Mouse (Mus musculus) ovary, postnatal 36 days (tissue): ENCODE results near the gene Clmp.
"Not testable (repeated sequence)": the region's sequence is repeated elsewhere in the genome, so short reads cannot be mapped to it uniquely, and the experiment has no call there.

Experiments
- DNase-seq: peaks from one replicate; pipeline ENCODE4 v3.0.0; 2022; ENCODE audit warnings: low spot score, mixed read lengths

Gene Clmp

GRCm38 (mm10) chr9:40776459-40777248 lies 90.9 kb downstream of the Clmp start:
- DNase-seq: no peak

- DNase-seq: no peak
These were observed 94.3 kb downstream of the Clmp start for GRCm38 (mm10) chr9:40780111-40780510.

DNA sequence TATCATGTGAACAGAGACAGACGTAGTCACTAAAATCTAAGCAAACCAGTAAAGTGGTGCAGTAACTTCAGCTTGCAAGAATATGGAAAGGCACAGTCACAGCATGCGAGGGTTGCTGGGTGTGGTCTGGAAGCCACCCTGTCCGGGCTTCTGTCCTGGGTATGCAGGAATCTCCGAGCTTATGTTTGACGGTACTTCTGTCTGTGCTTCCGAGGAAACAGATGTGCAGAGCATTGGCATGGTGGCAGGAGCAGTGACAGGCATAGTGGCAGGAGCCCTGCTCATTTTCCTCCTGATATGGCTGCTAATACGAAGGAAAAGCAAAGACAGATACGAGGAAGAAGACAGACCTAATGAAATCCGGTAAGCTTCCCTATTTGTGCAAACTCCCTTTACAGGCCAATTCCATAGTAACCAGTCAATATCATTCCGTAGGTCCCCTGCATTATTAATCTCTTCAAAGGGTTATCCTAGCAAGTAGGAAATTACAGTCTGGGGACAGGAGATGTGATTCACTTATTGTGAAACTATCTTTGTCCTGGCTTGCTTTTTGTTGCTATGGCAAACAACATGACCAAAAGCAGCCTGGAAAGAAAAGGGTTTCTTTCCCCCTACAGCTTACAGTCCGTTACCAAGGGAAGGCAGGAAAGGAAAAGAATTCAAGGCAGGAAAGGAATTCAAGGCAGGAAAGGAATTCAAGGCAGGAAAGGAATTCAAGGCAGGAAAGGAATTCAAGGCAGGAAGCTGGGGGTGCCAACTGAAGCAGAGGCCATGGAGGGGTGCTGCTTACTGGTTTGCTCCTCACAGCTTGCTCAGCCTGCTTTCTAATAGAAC lies 95.3 kb downstream of the Clmp start:
- no peak for DNase-seq

DNA sequence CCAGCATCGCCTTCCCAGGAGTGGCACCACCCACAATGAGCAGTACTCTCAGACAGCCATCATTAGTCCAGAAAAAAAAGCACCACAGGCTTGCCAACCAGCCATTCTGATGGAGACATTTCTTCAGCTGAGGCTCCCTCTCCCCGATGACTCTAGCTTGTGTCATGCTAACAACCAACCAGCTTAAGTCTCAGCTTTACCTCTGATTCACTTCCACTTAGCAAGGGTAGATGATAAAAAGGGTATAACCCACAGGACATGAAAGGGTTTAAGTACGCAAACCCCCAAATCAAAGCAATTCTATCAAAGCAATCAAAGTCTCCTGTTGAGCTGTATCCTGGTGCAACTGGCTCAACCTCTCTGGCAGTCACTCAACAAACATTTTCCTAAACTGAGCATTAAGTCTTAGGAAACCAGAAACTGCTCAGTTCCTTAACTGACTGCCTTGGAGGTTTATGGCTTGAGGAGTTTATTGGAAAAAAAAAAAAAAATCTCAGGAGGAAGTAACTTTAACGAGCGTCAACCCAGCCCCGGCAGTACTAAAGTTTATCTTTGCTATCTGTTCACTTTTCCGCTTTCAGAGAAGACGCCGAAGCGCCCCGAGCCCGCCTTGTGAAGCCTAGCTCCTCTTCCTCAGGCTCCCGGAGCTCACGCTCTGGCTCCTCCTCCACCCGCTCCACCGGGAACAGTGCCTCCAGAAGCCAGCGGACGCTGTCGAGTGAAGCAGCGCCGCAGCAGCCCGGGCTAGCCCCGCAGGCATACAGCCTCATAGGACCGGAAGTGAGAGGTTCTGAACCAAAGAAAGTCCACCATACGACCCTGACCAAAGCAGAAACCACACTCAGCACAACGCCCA lies 96.2 kb downstream of the Clmp start:
- peak; percentile 53 for DNase-seq

DNA sequence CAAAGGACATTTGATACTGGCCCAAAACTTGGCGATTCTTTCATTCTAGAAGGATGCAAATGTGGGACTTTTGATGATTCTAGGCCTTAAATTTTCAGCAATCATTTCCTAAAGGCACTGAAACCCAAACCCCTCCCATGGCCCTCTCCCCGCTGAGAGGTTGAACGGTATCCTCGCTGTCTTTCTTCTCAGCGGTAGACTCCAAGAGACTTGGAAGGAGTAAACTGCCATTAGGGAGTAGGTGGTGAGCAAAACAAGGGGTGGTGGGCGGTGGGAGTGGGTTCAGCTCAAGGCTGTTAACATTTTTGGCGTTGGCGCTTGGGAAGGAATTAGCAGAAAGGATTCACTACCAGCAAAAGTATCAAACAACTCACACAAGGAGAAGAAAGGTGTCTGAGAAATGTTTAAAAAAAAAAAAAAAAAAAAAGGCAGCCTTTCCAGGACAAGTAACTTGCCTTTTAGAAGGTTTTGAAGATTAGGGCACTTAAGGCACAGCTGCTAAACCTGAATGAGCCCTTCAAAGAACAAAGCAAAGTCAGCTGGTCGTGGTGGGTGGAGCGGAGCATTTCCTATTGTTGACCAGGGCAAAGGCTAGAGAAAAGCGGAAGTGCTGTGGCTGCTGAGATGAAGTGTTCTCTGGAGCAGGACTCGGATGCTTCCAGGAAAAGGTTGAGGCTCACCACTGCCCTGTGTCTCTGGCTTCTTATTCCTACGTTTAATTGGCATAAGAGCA lies 98.0 kb downstream of the Clmp start:
- no peak for DNase-seq

- DNase-seq: no peak
These were observed 98.7 kb downstream of the Clmp start for GRCm38 (mm10) chr9:40784374-40784967.

- no peak for DNase-seq
These were observed 99.7 kb downstream of the Clmp start for GRCm38 (mm10) chr9:40785452-40785851.

DNA sequence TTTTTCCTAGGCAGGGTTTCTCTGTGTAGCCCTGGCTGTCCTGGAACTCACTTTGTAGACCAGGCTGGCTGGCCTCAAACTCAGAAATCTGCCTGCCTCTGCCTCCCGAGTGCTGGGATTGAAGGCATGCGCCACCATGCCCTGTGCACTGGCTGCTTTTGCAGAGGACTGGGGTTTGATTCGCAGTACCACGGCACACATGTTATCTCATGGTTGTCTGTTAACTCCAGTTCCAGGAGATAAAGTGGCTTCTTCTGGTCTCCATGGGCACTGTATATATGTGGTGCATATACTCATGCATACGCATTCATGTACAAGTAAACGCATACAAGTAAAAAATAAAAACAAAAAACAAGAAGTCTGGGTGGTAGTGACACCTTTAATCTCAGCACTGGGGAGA lies 101.1 kb downstream of the Clmp start:
- DNase-seq: not testable (repeated sequence)

- DNase-seq: no peak
These were observed 106.3 kb downstream of the Clmp start for GRCm38 (mm10) chr9:40791864-40792633.

DNA sequence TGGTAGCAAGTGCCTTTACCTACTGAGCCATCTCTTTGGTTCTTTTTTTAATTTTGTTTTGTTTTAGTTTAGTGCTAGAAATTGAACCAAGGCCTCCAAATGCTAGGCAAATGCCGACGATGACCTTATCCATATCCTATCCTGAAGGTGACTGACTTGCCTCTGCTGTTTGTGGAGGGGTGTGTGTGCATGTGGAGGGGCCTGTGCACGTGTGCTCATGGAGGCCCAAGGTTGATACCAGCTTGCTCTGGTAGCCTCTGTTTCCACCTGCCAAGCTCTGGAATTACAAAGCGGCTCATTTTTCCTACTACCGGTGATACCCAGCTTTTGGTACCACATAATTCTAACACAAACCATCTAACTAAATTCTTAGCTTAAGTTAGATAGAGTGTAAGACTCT lies 107.8 kb downstream of the Clmp start:
- no peak for DNase-seq

GRCm38 (mm10) chr9:40794251-40794650 lies 108.5 kb downstream of the Clmp start:
- DNase-seq: no peak

GRCm38 (mm10) chr9:40794926-40795325 lies 109.2 kb downstream of the Clmp start:
- DNase-seq: no peak

- DNase-seq: no peak
These were observed 109.8 kb downstream of the Clmp start for GRCm38 (mm10) chr9:40795562-40795961.

- DNase-seq: no peak
These were observed 110.3 kb downstream of the Clmp start for GRCm38 (mm10) chr9:40796054-40796453.

DNA sequence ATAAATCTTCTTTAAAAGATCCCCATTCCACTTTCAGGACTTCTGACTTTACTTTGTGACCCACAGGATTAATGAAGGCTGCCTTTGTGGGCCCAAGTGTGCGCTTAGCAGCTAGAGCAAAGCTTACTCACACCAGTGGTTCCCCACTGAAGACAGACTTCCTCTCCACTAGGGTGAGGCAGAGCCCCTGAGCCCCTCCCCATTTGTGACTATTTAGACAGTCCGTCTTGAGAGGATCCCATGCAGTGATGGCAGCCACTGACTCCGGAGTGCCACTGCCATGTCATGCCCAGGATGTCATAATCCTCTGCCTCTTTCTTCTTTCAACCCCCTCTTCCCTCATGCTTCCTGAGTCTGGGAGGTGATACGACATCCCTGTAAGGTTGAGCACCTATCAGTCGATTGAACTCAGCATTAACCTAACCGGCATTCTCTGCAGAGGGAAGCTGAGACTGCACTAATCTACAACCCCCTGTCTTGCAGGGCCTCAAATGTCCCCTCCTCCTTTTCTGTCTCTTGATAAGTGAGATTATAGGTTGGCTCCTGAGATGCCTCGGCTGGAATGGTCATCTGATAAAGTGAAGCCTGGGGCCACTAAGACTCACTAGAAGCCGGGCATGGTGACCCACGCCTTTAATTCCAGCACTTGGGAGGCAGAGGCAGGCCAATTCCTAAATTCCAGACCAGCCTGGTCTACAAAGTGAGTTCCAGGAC lies 112.6 kb downstream of the Clmp start:
- DNase-seq: no peak

- peak; percentile 11 for DNase-seq
These were observed 113.3 kb downstream of the Clmp start for GRCm38 (mm10) chr9:40799112-40799511.

GRCm38 (mm10) chr9:40799837-40800501 lies 114.2 kb downstream of the Clmp start:
- peak; percentile 79 for DNase-seq

GRCm38 (mm10) chr9:40800675-40801612 lies 115.2 kb downstream of the Clmp start, which contains the start of gene Hspa8:
Hspa8 (plus strand) TSS chr9:40800984.
- peak; percentile 100 for DNase-seq
